Mouse (Mus musculus) CH12.LX (cell line): ENCODE data around the gene Nod1.

Source experiments
- EP300 ChIP-seq: IDR thresholded peaks from 2 replicates; pipeline ENCODE4 v1.6.1; 2011; ENCODE audit warnings: low read length, improper control_type of control experiment
- POLR2A ChIP-seq: IDR thresholded peaks from 2 replicates; pipeline ENCODE4 v1.6.1; 2011; ENCODE audit warnings: low read depth, mild to moderate bottlenecking, improper control_type of control experiment, low read length
- POLR2AphosphoS2 ChIP-seq: IDR thresholded peaks from 2 replicates; pipeline ENCODE4 v1.6.1; 2011; ENCODE audit warnings: low read depth, low read length, improper control_type of control experiment
- UBTF ChIP-seq: IDR thresholded peaks from 2 replicates; pipeline ENCODE4 v1.6.1; 2012; ENCODE audit warnings: low read depth, mild to moderate bottlenecking, inconsistent platforms, low read length, improper control_type of control experiment, moderate library complexity

GRCm38 (mm10) chr6:54964755-54965154, 7.7 kb downstream of the Nod1 start:
- TF ChIP-seq POLR2AphosphoS2 (no peak), EP300 (0 out of 2 replicates have a peak, but pooled peaks have one; percentile 45), UBTF (no peak), POLR2A (no peak)
